Mouse (Mus musculus) left cerebral cortex, adult 11 months (tissue): ENCODE measurements at regions not wholly inside any gene's neighbourhood (a gene's known extent, or its start where the extent isn't known, plus 50 kb on each side); places are given as distances from the start of the nearest gene placed in this dataset.
A peak's percentile ranks its signal among the peaks of the same experiment; 100 is the strongest.

ENCODE experiments used
- DNase-seq: peaks from one replicate; pipeline ENCODE4 v3.0.0; 2022; ENCODE audit warnings: low spot score

- DNase-seq = no peak
Observed at GRCm38 (mm10) chr15:88035486-88035885, 491.4 kb downstream of the Fam19a5 start.

GRCm38 (mm10) chr15:88036146-88037000 is 492.3 kb downstream of the Fam19a5 start:
- peak; percentile 16 for DNase-seq

GRCm38 (mm10) chr15:88037606-88038005 is 493.5 kb downstream of the Fam19a5 start:
- DNase-seq = no peak

GRCm38 (mm10) chr15:88042821-88043220 is 498.7 kb downstream of the Fam19a5 start:
- no peak for DNase-seq

- no peak for DNase-seq
Observed at GRCm38 (mm10) chr15:88058071-88058470, 514.0 kb downstream of the Fam19a5 start.

GRCm38 (mm10) chr15:88060935-88061334 is 516.8 kb downstream of the Fam19a5 start:
- DNase-seq = no peak

GRCm38 (mm10) chr15:88063041-88063440 is 518.9 kb downstream of the Fam19a5 start:
- DNase-seq = no peak

- DNase-seq = no peak
Observed at GRCm38 (mm10) chr15:88068476-88068875, 524.4 kb downstream of the Fam19a5 start.

GRCm38 (mm10) chr15:88072676-88073075 is 527.4 kb upstream of the Zdhhc25 start:
- DNase-seq = no peak

GRCm38 (mm10) chr15:88083911-88084310 is 516.2 kb upstream of the Zdhhc25 start:
- no peak for DNase-seq

- no peak for DNase-seq
Observed at GRCm38 (mm10) chr15:88085631-88086030, 514.5 kb upstream of the Zdhhc25 start.

GRCm38 (mm10) chr15:88089486-88089885 is 510.6 kb upstream of the Zdhhc25 start:
- DNase-seq = no peak

GRCm38 (mm10) chr15:88091390-88091789 is 508.7 kb upstream of the Zdhhc25 start:
- DNase-seq = no peak

- DNase-seq = no peak
Observed at GRCm38 (mm10) chr15:88120376-88120775, 479.7 kb upstream of the Zdhhc25 start.

GRCm38 (mm10) chr15:88123907-88124523 is 476.1 kb upstream of the Zdhhc25 start:
- DNase-seq = no peak

- DNase-seq = peak; percentile 35
Observed at GRCm38 (mm10) chr15:88146118-88146517, 454.0 kb upstream of the Zdhhc25 start.

GRCm38 (mm10) chr15:88151199-88151598 is 448.9 kb upstream of the Zdhhc25 start:
- DNase-seq = no peak

- no peak for DNase-seq
Observed at GRCm38 (mm10) chr15:88159618-88160170, 440.4 kb upstream of the Zdhhc25 start.

GRCm38 (mm10) chr15:88160291-88160690 is 439.8 kb upstream of the Zdhhc25 start:
- no peak for DNase-seq

- DNase-seq = no peak
Observed at GRCm38 (mm10) chr15:88163438-88163837, 436.7 kb upstream of the Zdhhc25 start.

- DNase-seq = no peak
Observed at GRCm38 (mm10) chr15:88174326-88174725, 425.8 kb upstream of the Zdhhc25 start.

GRCm38 (mm10) chr15:88175991-88176390 is 424.1 kb upstream of the Zdhhc25 start:
- DNase-seq = no peak

- peak; percentile 39 for DNase-seq
Observed at GRCm38 (mm10) chr15:88196539-88196938, 403.6 kb upstream of the Zdhhc25 start.
